Mouse (Mus musculus) left cerebral cortex, postnatal 36 days (tissue): ENCODE results near the gene Kat8. TPM values are rescaled to one million over a fixed set of nuclear protein-coding genes. Genes with fewer than 3 reads are reported as not detected.

ENCODE experiments used
- DNase-seq, 2 experiments: peaks; one replicate each; pipeline ENCODE4 v3.0.0; 2021 to 2022; ENCODE audit warnings: low spot score in 2 of 2, mixed read lengths in 1 of 2
- intact Hi-C: fragments of 180-260 bp; cut with DNase I; formaldehyde crosslinking; loops from one replicate; pipeline ENCODE4 v1.15.1; 2025
- total RNA-seq, 2 experiments: library from RNA; stranded (reverse); gene quantifications; 2 replicates each; pipeline ENCODE4 v1.2.3; 2021

The Kat8 gene
- total RNA-seq, 2 experiments from 2014 or later = 27.6 to 34.8 TPM

DNA sequence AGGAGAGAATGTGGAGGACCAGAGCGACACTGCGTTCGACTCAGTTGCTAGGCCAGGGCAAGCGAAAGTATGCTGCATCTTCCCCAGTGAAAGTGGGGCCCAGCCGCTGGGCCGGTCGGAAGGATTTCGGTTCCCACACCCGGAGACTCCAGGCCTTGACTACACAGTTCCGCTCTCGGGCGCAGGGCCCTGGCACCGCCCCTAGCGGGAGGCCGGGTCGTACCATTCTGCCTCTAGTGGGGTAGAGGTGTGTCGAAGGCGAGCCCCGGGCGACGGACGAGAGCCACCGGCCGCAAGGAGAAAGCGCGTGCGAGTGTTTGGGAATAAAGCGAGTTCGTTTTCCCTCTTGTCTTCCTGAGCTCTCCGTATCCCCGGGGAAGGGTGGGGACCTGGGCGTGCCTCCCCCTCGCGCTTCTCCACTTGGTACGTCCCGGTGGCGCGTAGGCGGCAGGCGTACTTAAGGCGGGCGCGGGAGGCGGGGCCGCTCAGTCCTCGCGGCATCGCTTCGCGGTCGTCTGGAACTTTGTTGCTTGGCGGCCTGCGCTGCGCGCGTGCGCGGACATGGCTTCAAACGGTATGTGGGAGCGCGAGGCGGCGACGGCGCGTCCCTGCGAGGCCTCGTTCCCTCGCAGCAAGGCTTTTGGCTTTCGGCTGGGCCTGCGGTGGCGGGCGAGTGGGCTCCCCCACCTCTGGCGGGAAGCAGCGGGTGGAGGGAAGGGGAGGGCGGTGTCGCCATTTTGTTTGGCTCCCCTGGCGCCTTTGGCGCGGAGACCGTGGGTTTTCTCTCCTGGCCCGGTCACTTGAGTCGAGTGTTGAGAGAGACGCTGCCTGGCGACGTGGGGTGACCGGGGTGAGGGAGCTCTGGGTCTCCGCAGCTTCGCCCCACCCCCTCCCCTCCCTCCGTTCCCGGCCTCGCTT, 54.9 kb downstream of the Kat8 start, which contains the start of gene Fus:
TSS of gene Fus (plus strand) at position 454 of the 918 bp plus-strand sequence.
- intact Hi-C loops = loop anchor here (1.0 kb wide), 1 partner anchor 32 kb away; no protein-coding TSS in a partner anchor

DNA sequence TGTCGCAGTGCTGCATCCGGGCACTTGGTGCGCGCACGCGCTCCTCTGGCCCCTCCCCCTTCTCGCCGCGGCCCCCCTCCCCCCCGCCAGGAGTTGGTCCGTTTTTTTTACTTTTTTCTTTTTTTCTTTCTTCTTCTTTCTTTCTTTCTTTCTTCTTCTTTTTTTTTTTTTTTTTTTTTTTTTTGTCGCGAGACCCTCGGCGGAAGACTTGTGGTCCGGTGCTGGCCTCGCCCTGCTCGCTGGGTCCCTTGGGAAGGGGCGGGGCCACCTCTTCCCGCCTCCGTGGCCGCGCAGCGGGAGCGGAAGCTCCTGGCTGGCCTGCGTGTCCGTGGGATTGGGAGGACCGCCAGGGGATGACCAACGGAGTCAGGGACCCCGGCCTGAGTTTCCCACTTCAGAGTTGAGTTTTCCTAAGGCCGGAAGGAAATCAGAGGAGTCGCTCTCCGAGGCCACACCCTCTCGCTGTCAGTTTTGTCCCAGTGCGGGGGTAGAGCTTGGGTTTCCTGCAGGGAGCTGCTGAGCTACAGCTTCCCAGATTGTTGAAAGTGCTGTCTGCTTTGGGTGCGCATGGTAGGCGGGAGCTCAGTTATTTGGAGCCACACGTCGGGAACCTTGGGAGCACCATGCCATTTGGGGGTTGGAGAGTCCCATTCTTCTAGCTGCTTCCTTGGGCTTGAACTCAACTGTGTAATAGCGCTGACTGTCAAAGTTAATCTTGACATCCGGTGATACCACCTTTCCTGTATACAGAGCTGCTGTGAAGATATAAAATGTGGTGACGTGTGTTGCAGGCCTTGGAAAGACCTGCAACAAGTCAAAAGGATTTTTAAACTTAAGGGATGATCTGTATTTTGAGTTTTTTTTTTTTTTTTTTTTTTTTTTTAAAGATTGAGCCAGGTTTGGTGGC, 55.9 kb downstream of the Kat8 start:
- DNase-seq = peak; percentile 66 to 75
- intact Hi-C loops = loop anchor here (1.0 kb wide), 1 partner anchor 33 kb away; no protein-coding TSS in a partner anchor

More for the DNA sequence above, 54.9 kb downstream of the Kat8 start, which contains the start of gene Fus:
- peak; percentile 95 for DNase-seq

DNA sequence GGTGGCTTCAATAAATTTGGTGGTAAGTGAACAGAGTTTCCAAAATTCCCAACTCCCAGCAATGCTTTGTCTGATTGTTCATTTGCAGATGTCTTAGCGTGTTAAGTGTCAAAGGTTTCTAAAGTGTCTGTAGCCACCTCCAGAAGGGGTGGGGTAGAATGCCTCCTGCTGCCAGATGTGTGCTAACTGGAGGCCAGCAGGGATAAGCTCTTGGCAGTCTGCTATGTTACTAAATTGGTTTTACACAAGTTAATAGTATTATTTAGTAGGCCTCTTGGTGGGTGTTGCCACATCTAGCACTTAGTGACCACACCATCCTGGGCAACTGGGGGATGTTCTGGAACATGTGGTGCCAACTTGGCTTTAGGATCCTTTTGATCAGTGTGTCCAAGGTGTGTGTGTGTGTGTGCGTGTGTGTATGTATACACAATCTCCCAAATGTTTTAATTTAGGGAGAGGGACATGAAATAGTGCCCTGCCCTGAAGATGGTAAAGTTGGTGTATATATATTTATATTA, 62.2 kb downstream of the Kat8 start:
- DNase-seq = no peak
- intact Hi-C loops = no loop called here

Other genes with a start within 250 kb of the Kat8 start
- 10 to 100 TPM; 37.9 to 47.9 TPM for gene Bcl7c, start 203.6 kb upstream of the Kat8 start, total RNA-seq
- gene Ctf1, start 199.8 kb upstream of the Kat8 start, total RNA-seq = 1 to 10 TPM; 2.4 to 2.5 TPM
- not detected for gene Ctf2, start 180.3 kb upstream of the Kat8 start, total RNA-seq
- gene Fbxl19, start 168.0 kb upstream of the Kat8 start, total RNA-seq = 10 to 100 TPM; 73.2 to 84.6 TPM
- gene Orai3, start 142.7 kb upstream of the Kat8 start, total RNA-seq = 10 to 100 TPM; 18.9 to 25.4 TPM
- 10 to 100 TPM; 40.0 to 53.4 TPM for gene Setd1a, start 135.8 kb upstream of the Kat8 start, total RNA-seq
- gene Gm49388, start 126.9 kb upstream of the Kat8 start, total RNA-seq = 1 to 10 TPM; 3.9 to 4.1 TPM
- gene Hsd3b7, start 111.9 kb upstream of the Kat8 start, total RNA-seq = 1 to 10 TPM; 3.3 to 4.0 TPM
- 10 to 100 TPM; 74.6 to 76.0 TPM for gene Stx4a, start 88.2 kb upstream of the Kat8 start, total RNA-seq
- gene Stx1b, start 88.0 kb upstream of the Kat8 start, total RNA-seq = 100 to 1,000 TPM; 431 to 441 TPM
- gene Zfp646, start 36.3 kb upstream of the Kat8 start, total RNA-seq = 10 to 100 TPM; 27.0 to 33.9 TPM
- 10 to 100 TPM; 20.0 to 26.4 TPM for gene Zfp668, start 35.7 kb upstream of the Kat8 start, total RNA-seq
- 1 to 10 TPM in 1 of 2 experiments, under 1 TPM in 1; 0.76 to 2.2 TPM for gene Prss53, start 21.5 kb upstream of the Kat8 start, total RNA-seq
- not detected for gene Gm21974, start 17.1 kb upstream of the Kat8 start, total RNA-seq
- 10 to 100 TPM; 22.2 to 24.5 TPM for gene Vkorc1, start 16.9 kb upstream of the Kat8 start, total RNA-seq
- gene Bckdk, start 8.4 kb upstream of the Kat8 start, total RNA-seq = 10 to 100 TPM; 36.4 to 46.4 TPM
- gene Prss8, start 17.6 kb downstream of the Kat8 start, total RNA-seq = not detected
- 10 to 100 TPM in 1 of 2 experiments, 1 to 10 TPM in 1; 8.2 to 10.2 TPM for gene Prss36, start 34.2 kb downstream of the Kat8 start, total RNA-seq
- 100 to 1,000 TPM; 259 to 349 TPM for gene Fus, start 54.9 kb downstream of the Kat8 start, total RNA-seq
- 1 to 10 TPM in 1 of 2 experiments, under 1 TPM in 1; 0.79 to 1.8 TPM for gene Pycard, start 81.4 kb downstream of the Kat8 start, total RNA-seq
- under 1 TPM; 0.96 to 0.97 TPM for gene Trim72, start 91.4 kb downstream of the Kat8 start, total RNA-seq
- gene Itgam, start 150.1 kb downstream of the Kat8 start, total RNA-seq = 10 to 100 TPM; 10.2 to 12.1 TPM
- gene Gm49368, start 150.2 kb downstream of the Kat8 start, total RNA-seq = not detected
- under 1 TPM in 1 of 2 experiments, not detected in 1; 0.32 TPM for gene Itgax, start 217.0 kb downstream of the Kat8 start, total RNA-seq
- 1 to 10 TPM in 1 of 2 experiments, under 1 TPM in 1; 0.45 to 1.3 TPM for gene Itgad, start 241.9 kb downstream of the Kat8 start, total RNA-seq